Mouse (Mus musculus) layer of hippocampus, postnatal 10 days (tissue): Measurements from ENCODE around the gene Anapc7. TPM values are rescaled to one million over a fixed set of nuclear protein-coding genes. Genes with fewer than 3 reads are reported as not detected.

Source experiments
- DNase-seq, 2 experiments: peaks; one replicate each; pipeline ENCODE4 v3.0.0; 2021; ENCODE audit warnings: low spot score in 2 of 2
- total RNA-seq, 2 experiments: library from RNA; stranded (reverse); gene quantifications; 2 replicates each; pipeline ENCODE4 v1.2.3; 2021

Anapc7 gene
- total RNA-seq, 2 experiments from 2014 or later, result 35.1 to 37.9 TPM

DNA sequence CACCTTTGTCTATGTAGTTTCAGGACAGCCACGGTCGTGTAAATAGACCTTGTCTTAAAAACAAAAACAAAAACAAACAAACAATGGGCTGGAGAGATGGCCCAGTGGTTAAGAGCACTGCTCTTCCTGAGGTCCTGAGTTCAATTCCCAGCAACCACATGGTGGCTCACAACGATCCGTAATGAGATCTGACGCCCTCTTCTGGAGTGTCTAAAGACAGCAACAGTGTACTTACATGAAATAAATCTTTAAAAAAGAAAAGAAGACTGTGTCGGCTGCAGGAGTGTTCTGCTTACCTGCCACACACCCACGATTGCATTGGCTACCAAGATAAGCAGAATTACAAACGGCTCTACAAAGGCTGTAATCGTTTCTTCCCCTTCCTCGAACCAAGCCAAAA is 69.9 kb downstream of the Anapc7 start:
- DNase-seq, result no peak

DNA sequence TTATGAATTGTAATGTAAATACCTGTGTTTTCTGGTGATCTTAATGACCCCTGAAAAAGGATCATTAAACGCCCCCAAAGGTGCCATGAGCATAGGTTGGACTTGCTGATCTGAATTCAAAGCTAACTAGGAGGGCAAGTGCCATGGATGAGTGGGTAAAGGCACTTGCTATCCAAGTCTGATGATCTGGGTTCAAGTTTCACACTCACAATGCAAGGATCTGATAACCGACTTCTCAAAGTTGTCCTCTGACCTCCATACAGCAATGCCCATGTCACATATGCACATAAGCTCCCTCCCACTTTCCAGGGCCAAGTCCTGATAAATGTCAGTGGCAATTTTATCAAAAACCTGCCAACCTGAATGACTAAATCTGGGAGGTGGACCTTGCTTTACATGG is 71.5 kb downstream of the Anapc7 start:
- no peak for DNase-seq

DNA sequence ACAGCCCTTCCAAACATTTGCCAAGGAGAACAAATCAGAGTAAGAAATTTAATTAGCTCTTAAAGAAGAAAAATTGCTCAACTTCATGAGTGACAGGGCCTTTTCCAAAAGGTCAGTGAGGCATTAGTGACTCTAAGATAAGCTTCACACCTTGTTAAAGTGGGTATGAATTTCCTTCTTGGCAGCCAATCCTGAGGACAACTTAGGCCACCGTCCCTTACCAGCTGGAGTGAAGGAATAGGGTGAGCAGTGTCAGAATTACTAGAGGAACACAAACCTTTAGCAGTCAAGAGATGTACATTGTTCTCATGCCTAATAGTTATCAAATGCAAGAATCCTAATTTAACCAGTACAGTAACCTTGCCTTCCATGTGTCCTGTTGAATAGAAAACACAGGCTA is 73.0 kb downstream of the Anapc7 start:
- DNase-seq, result no peak

Other genes with a start within 250 kb of the Anapc7 start
- 1 to 10 TPM; 2.6 to 2.8 TPM for gene Hvcn1, start 214.9 kb upstream of the Anapc7 start, total RNA-seq
- 10 to 100 TPM; 15.0 to 17.3 TPM for gene Tctn1, start 157.2 kb upstream of the Anapc7 start, total RNA-seq
- 10 to 100 TPM; 26.1 to 27.3 TPM for gene Pptc7, start 137.3 kb upstream of the Anapc7 start, total RNA-seq
- gene Rad9b, start 67.5 kb upstream of the Anapc7 start, total RNA-seq, result 1 to 10 TPM; 5.1 to 5.4 TPM
- 100 to 1,000 TPM; 213 to 228 TPM for gene Vps29, start 67.3 kb upstream of the Anapc7 start, total RNA-seq
- 10 to 100 TPM; 26.7 to 29.1 TPM for gene Gpn3, start 49.8 kb upstream of the Anapc7 start, total RNA-seq
- 10 to 100 TPM; 77.7 to 81.3 TPM for gene Fam216a, start 49.3 kb upstream of the Anapc7 start, total RNA-seq
- gene Arpc3, start 29.8 kb upstream of the Anapc7 start, total RNA-seq, result 100 to 1,000 TPM; 287 to 319 TPM
- 100 to 1,000 TPM; 511 to 561 TPM for gene Atp2a2, start 80.5 kb downstream of the Anapc7 start, total RNA-seq
- gene Ift81, start 192.8 kb downstream of the Anapc7 start, total RNA-seq, result 10 to 100 TPM; 28.7 to 29.9 TPM
- 1 to 10 TPM; 8.6 to 8.9 TPM for gene P2rx7, start 222.2 kb downstream of the Anapc7 start, total RNA-seq